Mouse (Mus musculus): Measurements from ENCODE around the gene Hmga2. TPM values are rescaled to one million over a fixed set of nuclear protein-coding genes. Genes with fewer than 3 reads are reported as not detected.
"Not testable (repeated sequence)": the region's sequence is repeated elsewhere in the genome, so short reads cannot be mapped to it uniquely, and the experiment has no call there.

Gene Hmga2
- polyA plus RNA-seq, 1 experiment from 2014 or later, result 24.7 TPM

DNA sequence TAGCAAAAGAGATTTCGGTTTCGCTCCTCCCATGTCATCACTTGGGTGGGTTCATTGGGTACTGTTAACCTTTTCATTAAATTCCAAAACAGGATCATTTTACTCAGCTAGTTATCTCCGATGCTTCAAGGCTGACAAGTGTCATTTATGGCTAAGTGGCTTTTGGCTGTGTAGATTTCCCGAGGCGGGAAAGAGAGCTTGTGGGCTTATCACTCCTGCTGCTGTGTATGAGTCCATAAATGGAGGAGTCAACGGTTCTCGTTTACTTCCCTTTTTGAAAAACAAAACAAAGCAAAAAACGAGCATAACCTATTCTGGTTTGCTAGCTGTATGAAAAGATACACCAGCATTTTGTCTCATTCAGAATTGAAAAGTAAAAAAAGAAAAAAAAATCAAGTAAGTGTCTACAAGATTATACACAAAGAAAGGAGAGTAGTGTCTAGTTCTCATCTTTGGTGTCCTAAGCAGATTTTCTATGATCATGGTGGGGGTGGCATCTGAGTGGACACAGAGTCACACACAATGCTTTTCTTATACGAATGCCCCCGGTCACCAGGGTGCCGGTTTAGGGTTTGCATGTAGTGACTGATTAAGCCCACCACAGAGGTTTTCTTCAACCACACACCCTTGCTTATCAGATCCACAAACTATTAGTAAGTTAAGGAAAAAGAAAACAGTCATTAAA, 112.8 kb downstream of the Hmga2 start:
- not testable (repeated sequence) for ATAC-seq (ENCODE audit: low FRiP score, low read depth); H3K36me3 ChIP-seq

DNA sequence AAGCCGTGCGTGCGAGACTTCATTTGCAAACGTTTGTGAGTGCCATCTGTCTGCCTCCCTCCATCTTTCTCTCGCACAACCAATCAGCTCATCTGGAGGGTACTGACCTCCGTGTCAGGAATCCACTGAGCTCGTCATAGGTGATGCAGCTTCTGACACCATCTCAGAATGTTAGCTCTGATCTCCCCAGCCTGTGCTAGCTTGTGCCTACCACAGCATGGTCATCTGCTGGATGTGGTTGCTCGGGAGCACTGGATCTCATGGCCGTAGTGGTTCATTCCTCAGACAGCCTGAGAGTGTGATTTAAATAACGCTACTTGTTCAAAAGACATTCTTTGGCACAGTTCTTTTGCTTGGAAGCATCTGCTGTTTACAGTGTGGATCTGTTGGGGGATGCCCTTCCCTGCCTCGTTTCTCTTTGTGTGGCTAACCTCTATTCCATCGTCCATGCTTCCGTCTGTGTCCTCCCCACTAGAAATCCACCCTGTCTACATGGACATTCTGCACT, 121.7 kb downstream of the Hmga2 start:
- Histone ChIP-seq H3K9me3 (no peaks in the 10 kb centered on the region), H3K27me3 (replicated peaks) (no peaks in the 10 kb centered on the region), H3K9ac (no peak overlapping the region), H3K4me1 (peaks cover 7% of the 10 kb centered on the region), H3K36me3 (no peaks in the 10 kb centered on the region), H3K27ac (no peak overlapping the region), H3K4me2 (replicated peaks) (no peak overlapping the region), H3K4me3 (no peak overlapping the region)
- ATAC-seq (ENCODE audit: low FRiP score, low read depth), result no peak
- WGBS, result 74% methylated on average over 13 of the region's 13 CpGs

More for the DNA sequence above, 112.8 kb downstream of the Hmga2 start:
- H3K9me3 ChIP-seq; H3K27me3 ChIP-seq (replicated peaks); H3K4me1 ChIP-seq; H3K27ac ChIP-seq; H3K4me2 ChIP-seq (replicated peaks); H3K9ac ChIP-seq; H3K4me3 ChIP-seq: not testable (repeated sequence)
- WGBS, result 86% methylated on average over 11 of the region's 11 CpGs

DNA sequence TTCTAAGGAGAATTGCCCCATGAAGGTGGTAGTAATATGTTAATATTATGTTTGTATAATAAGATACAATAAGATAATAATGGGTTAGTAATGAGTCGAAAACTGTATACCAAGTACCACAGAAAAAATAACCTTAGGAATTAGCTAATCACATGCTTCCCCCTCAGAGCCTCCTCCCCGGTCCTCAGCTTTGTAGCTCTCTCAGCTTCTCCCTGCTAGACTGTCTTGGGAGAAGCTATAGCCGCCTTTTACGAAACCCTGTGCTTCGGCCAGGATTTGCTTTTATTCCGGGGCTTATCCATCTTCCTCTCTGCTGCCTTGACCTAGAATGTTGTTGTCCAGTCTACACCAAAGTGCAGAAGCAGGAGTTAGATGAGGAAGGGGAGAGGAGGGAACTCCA, 130.9 kb downstream of the Hmga2 start:
- no peak overlapping the region for H3K4me3 ChIP-seq
- no peaks in the 10 kb centered on the region for H3K9me3 ChIP-seq
- WGBS, result 81% methylated on average over 6 of the region's 6 CpGs
- H3K27ac ChIP-seq, result no peak overlapping the region
- no peaks in the 10 kb centered on the region for H3K36me3 ChIP-seq
- no peak overlapping the region for H3K4me2 ChIP-seq (replicated peaks)
- no peak for ATAC-seq (ENCODE audit: low FRiP score, low read depth)
- no peak overlapping the region for H3K9ac ChIP-seq
- no peaks in the 10 kb centered on the region for H3K27me3 ChIP-seq (replicated peaks)
- H3K4me1 ChIP-seq, result no peaks in the 10 kb centered on the region; the same call in 1 of the 2 replicates

DNA sequence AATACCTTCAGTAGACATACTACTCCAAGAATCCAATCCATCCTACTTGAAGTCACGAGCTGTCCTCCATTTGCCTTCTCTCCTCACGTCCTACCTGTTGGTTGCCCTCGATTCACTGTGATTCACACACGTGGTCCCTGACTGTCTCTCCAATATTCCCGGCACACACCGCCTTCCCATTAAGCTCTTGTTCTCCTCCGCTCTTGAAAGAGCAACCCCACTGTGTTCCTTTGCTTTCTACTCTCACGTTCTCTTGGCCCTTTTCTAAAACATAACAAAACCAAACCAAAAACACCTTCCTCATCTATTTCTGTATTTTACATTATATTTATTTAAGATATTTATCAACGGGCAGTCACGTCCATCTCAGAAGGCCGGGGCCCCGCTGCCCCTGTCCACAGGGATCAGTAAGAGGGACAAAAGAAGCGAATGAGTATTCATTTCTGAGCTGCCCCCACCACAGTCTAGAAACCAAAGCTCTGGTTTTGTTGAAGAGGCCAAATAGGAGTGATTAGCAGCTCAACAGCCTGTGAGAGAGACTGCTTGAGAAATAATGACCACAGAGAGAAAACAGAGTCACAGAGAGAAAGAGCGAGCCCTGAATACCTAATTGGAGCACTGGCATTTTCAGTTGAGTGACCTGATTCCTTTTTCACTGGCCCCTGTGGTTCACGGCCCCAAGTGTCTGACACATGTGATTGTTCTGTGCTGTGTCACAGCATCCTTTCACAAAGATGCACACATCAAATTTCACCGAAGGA, 131.5 kb downstream of the Hmga2 start:
- Histone ChIP-seq H3K9ac (no peak overlapping the region), H3K36me3 (no peaks in the 10 kb centered on the region), H3K9me3 (no peaks in the 10 kb centered on the region), H3K27ac (no peak overlapping the region), H3K4me1 (no peaks in the 10 kb centered on the region; the same call in 1 of the 2 replicates), H3K4me2 (replicated peaks) (no peak overlapping the region), H3K4me3 (no peak overlapping the region), H3K27me3 (replicated peaks) (no peaks in the 10 kb centered on the region)
- no peak for ATAC-seq (ENCODE audit: low FRiP score, low read depth)
- WGBS, result 62% methylated on average over 16 of the region's 16 CpGs

DNA sequence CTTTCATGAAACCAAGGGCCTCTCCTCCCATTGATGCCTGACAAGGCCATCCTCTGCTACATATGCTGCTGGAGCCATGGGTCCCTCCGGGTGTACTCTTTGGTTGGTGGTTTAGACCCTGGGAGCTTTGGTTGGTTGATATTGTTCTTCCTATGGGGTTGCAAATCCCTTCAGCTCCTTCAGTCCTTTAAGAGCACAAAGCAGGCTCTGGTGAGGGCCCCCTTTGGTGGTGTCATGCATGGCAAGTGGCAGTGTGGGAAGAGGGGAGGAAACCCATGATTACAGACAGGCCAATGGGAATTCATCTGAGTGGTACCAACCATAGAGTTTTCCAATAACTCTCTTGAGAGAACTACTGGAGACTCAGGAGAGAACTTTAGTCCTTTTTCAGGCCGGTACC, 136.4 kb downstream of the Hmga2 start:
- H3K4me2 ChIP-seq (replicated peaks); H3K4me3 ChIP-seq; H3K27ac ChIP-seq; H3K27me3 ChIP-seq (replicated peaks); ATAC-seq (ENCODE audit: low FRiP score, low read depth); H3K4me1 ChIP-seq; H3K9ac ChIP-seq; H3K36me3 ChIP-seq; H3K9me3 ChIP-seq: not testable (repeated sequence)
- 89% methylated on average over 2 of the region's 2 CpGs for WGBS

DNA sequence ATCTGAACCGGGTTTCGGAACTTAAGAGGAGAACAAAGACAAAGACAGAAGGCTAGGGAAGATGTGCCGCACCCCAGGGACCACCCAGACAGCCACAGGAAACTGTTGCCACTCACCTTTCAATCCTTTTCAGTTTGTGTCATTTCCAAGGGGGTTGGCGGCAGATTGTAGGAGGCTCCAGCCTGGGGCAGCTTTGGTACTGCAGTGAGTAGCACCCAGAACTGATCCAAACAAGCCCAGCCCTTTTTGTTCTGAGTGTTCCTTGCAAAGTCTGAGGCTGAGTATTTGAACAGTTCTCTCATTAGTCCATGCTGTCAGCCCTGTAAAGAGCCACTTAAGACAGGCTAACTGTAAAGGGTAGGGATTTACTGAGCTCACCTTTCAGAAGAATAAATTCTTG, 136.9 kb downstream of the Hmga2 start:
- H3K9ac ChIP-seq, result no peak overlapping the region
- ATAC-seq (ENCODE audit: low FRiP score, low read depth), result no peak
- H3K27me3 ChIP-seq (replicated peaks), result no peaks in the 10 kb centered on the region
- H3K36me3 ChIP-seq, result no peaks in the 10 kb centered on the region
- H3K4me2 ChIP-seq (replicated peaks), result no peak overlapping the region
- no peak overlapping the region for H3K27ac ChIP-seq
- H3K4me1 ChIP-seq, result no peaks in the 10 kb centered on the region
- WGBS, result 56% methylated on average over 4 of the region's 4 CpGs
- no peaks in the 10 kb centered on the region for H3K9me3 ChIP-seq
- no peak overlapping the region for H3K4me3 ChIP-seq

DNA sequence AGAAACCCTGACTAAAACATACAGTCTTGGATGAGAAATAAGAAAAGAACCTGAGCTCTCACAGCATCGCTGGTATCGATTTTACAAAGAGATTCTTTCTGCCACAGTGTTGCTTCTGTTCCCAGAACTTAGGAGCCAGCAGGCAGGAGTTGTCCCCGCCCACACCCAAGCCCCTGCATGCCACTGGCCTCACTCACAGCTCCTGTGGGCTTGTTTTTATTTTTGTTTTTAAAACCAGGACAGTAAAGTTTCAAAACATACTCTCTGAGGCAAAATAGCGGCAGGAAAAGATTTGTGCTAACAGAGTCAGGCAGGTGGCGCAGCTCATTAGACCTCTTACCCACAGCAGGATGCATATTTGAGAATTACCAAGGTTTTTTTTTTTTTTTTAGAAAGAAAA, 137.4 kb downstream of the Hmga2 start:
- no peaks in the 10 kb centered on the region for H3K36me3 ChIP-seq
- ATAC-seq (ENCODE audit: low FRiP score, low read depth), result no peak
- no peak overlapping the region for H3K4me2 ChIP-seq (replicated peaks)
- WGBS, result 68% methylated on average over 5 of the region's 5 CpGs
- no peak overlapping the region for H3K9ac ChIP-seq
- no peaks in the 10 kb centered on the region for H3K27me3 ChIP-seq (replicated peaks)
- H3K27ac ChIP-seq, result no peak overlapping the region
- no peaks in the 10 kb centered on the region for H3K4me1 ChIP-seq
- no peaks in the 10 kb centered on the region for H3K9me3 ChIP-seq
- H3K4me3 ChIP-seq, result no peak overlapping the region

DNA sequence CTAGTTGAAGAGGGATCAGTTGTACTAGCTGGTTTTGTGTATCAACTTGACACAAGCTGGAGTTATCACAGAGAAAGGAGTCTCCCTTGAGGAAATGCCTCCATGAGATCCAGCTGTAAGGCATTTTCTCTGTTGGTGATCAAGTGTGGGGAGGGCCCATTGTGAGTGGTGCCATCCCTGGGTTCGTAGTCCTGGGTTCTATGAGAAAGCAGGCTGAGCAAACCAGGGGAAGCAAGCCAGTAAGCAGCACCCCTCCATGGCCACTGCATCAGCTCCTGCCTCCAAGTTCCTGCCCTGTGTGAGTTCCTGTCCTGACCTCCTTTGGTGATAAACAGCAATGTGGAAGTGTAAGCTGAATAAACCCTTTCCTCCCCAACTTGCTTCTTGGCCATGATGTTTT, 137.8 kb downstream of the Hmga2 start:
- WGBS, result 96% methylated on average over 1 of the region's 1 CpGs
- not testable (repeated sequence) for ATAC-seq (ENCODE audit: low FRiP score, low read depth); H3K9me3 ChIP-seq; H3K36me3 ChIP-seq; H3K4me2 ChIP-seq (replicated peaks); H3K4me1 ChIP-seq; H3K27ac ChIP-seq; H3K27me3 ChIP-seq (replicated peaks); H3K9ac ChIP-seq; H3K4me3 ChIP-seq

DNA sequence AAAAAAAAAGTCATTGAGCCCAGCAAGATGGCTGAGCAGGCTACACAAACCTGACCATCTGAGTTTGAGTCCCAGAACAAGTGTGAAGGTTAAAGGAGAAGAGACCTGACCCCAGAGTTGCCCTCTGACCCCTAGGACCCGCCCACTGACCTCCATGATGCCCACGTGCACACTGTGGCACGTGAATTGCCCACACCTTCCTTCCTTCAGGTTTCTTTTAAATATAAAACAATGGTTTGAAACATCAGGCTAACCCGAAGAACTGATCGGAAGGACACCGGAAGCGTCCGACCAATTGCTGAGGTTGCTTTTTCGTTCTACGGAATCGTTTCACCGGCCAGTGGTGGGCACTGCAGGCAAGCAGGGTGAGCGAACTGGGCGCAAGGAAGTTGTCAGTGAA, 148.3 kb downstream of the Hmga2 start:
- H3K27me3 ChIP-seq (replicated peaks), result no peaks in the 10 kb centered on the region
- ATAC-seq (ENCODE audit: low FRiP score, low read depth), result no peak
- no peak overlapping the region for H3K27ac ChIP-seq
- no peaks in the 10 kb centered on the region for H3K36me3 ChIP-seq
- H3K9ac ChIP-seq, result no peak overlapping the region
- WGBS, result 93% methylated on average over 14 of the region's 14 CpGs
- H3K9me3 ChIP-seq, result no peaks in the 10 kb centered on the region
- H3K4me2 ChIP-seq (replicated peaks), result no peak overlapping the region
- no peaks in the 10 kb centered on the region for H3K4me1 ChIP-seq
- H3K4me3 ChIP-seq, result no peak overlapping the region

DNA sequence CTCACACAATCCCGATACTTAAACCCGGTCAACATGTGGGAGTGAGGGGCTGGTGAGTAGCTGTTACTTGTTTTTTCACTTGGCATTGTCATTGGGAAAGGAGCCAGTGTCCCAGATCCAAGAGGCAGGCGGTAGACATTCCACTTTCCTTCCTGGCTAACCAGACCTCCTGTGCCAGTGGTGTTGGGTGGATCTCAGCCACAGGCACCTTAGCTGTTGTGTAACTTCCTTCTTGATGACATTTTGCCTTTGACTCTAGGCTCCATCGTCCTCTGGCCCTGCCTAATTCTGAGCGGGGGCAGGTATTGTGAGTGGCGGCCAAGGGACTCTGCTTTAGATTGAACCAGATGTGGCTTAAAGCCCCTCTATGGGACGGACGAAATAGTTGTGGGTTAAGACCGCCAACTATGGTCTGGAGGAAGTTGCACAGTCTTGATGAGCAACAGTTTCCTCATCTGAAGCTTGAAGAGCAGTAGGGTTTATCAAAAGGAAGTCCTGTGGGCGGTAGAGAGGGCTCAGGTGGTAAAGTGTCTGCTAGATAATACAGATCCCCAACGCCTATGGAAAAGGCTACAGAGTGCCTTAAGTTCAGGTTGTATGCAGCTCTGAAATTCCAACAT, 152.6 kb downstream of the Hmga2 start:
- Histone ChIP-seq H3K27me3 (replicated peaks) (no peaks in the 10 kb centered on the region), H3K4me3 (no peak overlapping the region), H3K27ac (no peak overlapping the region), H3K36me3 (no peaks in the 10 kb centered on the region), H3K4me1 (no peaks in the 10 kb centered on the region), H3K4me2 (replicated peaks) (no peak overlapping the region), H3K9me3 (peaks cover 7% of the 10 kb centered on the region; the same call in 1 of the 2 replicates), H3K9ac (no peak overlapping the region)
- ATAC-seq (ENCODE audit: low FRiP score, low read depth), result no peak
- WGBS, result 90% methylated on average over 11 of the region's 11 CpGs

DNA sequence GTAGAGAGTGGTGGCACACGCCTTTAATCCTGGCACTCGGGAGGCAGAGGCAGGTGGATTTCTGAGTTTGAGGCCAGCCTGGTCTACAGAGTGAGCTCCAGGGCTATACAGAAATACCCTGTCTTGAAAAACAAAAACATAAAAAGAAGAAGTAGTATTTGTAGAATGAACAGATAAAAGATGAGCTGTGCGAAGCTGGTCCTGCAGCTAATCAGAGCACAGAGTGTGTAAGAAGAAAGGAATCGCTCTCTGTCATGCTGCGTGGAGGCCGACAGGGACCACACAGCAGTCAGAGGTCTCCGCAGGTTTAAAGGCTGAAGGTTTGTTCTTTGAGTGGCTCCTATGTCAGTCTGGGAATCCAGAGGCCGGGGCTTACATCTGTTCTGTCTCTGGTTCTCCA, 153.5 kb downstream of the Hmga2 start:
- Histone ChIP-seq H3K27me3 (replicated peaks) (no peaks in the 10 kb centered on the region), H3K4me1 (no peaks in the 10 kb centered on the region), H3K4me3 (no peak overlapping the region), H3K27ac (no peak overlapping the region), H3K36me3 (no peaks in the 10 kb centered on the region), H3K4me2 (replicated peaks) (no peak overlapping the region), H3K9me3 (peaks cover 7% of the 10 kb centered on the region; the same call in 1 of the 2 replicates), H3K9ac (no peak overlapping the region)
- no peak for ATAC-seq (ENCODE audit: low FRiP score, low read depth)
- 95% methylated on average over 8 of the region's 8 CpGs for WGBS

DNA sequence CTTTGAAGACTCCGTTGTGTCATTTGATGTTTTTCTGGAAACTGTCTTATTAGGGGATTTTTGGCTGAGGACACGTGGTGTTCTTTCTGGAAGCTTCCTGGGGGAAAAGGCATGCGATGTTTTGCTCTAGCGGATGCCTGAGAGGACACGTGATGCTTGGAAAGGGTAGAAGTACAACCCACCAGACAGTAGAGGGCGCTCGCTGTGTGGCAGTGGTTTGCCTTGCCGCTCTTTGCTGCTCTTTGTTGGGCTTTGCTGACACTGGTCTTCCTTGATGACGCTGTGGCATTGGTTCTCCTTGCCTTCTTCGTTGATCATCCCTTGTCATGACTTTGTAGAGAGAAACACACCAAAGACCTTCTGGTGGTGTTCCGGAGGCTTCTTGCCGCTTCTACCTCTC, 156.7 kb downstream of the Hmga2 start:
- H3K4me1 ChIP-seq, result no peaks in the 10 kb centered on the region
- H3K27me3 ChIP-seq (replicated peaks), result no peaks in the 10 kb centered on the region
- ATAC-seq (ENCODE audit: low FRiP score, low read depth), result no peak
- peaks cover 7% of the 10 kb centered on the region; the same call in 1 of the 2 replicates for H3K9me3 ChIP-seq
- no peak overlapping the region for H3K4me2 ChIP-seq (replicated peaks)
- H3K27ac ChIP-seq, result no peak overlapping the region
- no peaks in the 10 kb centered on the region for H3K36me3 ChIP-seq
- no peak overlapping the region for H3K4me3 ChIP-seq
- WGBS, result 90% methylated on average over 12 of the region's 12 CpGs
- H3K9ac ChIP-seq, result no peak overlapping the region
